Mouse (Mus musculus): Measurements from ENCODE around the gene Col28a1.

Col28a1 gene

GRCm38 (mm10) chr6:8192517-8192916 lies at the start of gene Col28a1:
TSS of gene Col28a1 (minus strand) at chr6:8192617.
- no peak for DNase-seq (ENCODE audit: low spot score)

GRCm38 (mm10) chr6:8228596-8228995 lies 36.2 kb upstream of the Col28a1 start:
- no peak for DNase-seq (ENCODE audit: low spot score)

- no peak for DNase-seq (ENCODE audit: low spot score)
These were observed 34.6 kb upstream of the Col28a1 start for GRCm38 (mm10) chr6:8227035-8227434.

- DNase-seq (ENCODE audit: low spot score), result peak; percentile 12
These were observed 18.2 kb upstream of the Col28a1 start for GRCm38 (mm10) chr6:8210661-8211060.

- DNase-seq (ENCODE audit: low spot score), result no peak
These were observed 17.4 kb upstream of the Col28a1 start for GRCm38 (mm10) chr6:8209866-8210186.

- peak; percentile 93 for DNase-seq (ENCODE audit: low spot score)
These were observed 16.8 kb upstream of the Col28a1 start, which contains the start of gene Mios for GRCm38 (mm10) chr6:8209047-8209865. TSS of gene Mios (plus strand) at chr6:8209222.

- no peak for DNase-seq (ENCODE audit: low spot score)
These were observed 2.5 kb downstream of the Col28a1 start for GRCm38 (mm10) chr6:8189917-8190316.

GRCm38 (mm10) chr6:8188599-8189233 lies 3.7 kb downstream of the Col28a1 start:
- DNase-seq (ENCODE audit: low spot score), result peak; percentile 63

- DNase-seq (ENCODE audit: low spot score), result peak; percentile 42
These were observed 13.9 kb downstream of the Col28a1 start for GRCm38 (mm10) chr6:8178397-8178941.

- no peak for DNase-seq (ENCODE audit: low spot score)
These were observed 16.3 kb downstream of the Col28a1 start for GRCm38 (mm10) chr6:8176116-8176515.

- DNase-seq (ENCODE audit: low spot score), result no peak
These were observed 17.1 kb downstream of the Col28a1 start for GRCm38 (mm10) chr6:8175346-8175745.

GRCm38 (mm10) chr6:8174062-8174461 lies 18.4 kb downstream of the Col28a1 start:
- DNase-seq (ENCODE audit: low spot score), result peak; percentile 37

GRCm38 (mm10) chr6:8172101-8172500 lies 20.3 kb downstream of the Col28a1 start:
- no peak for DNase-seq (ENCODE audit: low spot score)

GRCm38 (mm10) chr6:8164741-8165140 lies 27.7 kb downstream of the Col28a1 start:
- no peak for DNase-seq (ENCODE audit: low spot score)

GRCm38 (mm10) chr6:8160001-8160400 lies 32.4 kb downstream of the Col28a1 start:
- no peak for DNase-seq (ENCODE audit: low spot score)

GRCm38 (mm10) chr6:8157121-8157520 lies 35.3 kb downstream of the Col28a1 start:
- DNase-seq (ENCODE audit: low spot score), result no peak

- DNase-seq (ENCODE audit: low spot score), result no peak
These were observed 39.7 kb downstream of the Col28a1 start for GRCm38 (mm10) chr6:8152551-8153361.

GRCm38 (mm10) chr6:8148916-8149315 lies 43.5 kb downstream of the Col28a1 start:
- DNase-seq (ENCODE audit: low spot score), result no peak

- DNase-seq (ENCODE audit: low spot score), result peak; percentile 68
These were observed 50.5 kb downstream of the Col28a1 start for GRCm38 (mm10) chr6:8141881-8142280.

- no peak for DNase-seq (ENCODE audit: low spot score)
These were observed 62.3 kb downstream of the Col28a1 start for GRCm38 (mm10) chr6:8130149-8130548.

GRCm38 (mm10) chr6:8128164-8128563 lies 64.3 kb downstream of the Col28a1 start:
- DNase-seq (ENCODE audit: low spot score), result no peak

- DNase-seq (ENCODE audit: low spot score), result no peak
These were observed 65.9 kb downstream of the Col28a1 start for GRCm38 (mm10) chr6:8126545-8126944.
